Mouse (Mus musculus): ENCODE measurements around the gene Prap1. TPM values are rescaled to one million over a fixed set of nuclear protein-coding genes. Genes with fewer than 3 reads are reported as not detected.

Gene Prap1
- polyA plus RNA-seq (2012; ENCODE audit: insufficient read depth, insufficient read length, missing spikeins): not detected in 2 replicates

DNA sequence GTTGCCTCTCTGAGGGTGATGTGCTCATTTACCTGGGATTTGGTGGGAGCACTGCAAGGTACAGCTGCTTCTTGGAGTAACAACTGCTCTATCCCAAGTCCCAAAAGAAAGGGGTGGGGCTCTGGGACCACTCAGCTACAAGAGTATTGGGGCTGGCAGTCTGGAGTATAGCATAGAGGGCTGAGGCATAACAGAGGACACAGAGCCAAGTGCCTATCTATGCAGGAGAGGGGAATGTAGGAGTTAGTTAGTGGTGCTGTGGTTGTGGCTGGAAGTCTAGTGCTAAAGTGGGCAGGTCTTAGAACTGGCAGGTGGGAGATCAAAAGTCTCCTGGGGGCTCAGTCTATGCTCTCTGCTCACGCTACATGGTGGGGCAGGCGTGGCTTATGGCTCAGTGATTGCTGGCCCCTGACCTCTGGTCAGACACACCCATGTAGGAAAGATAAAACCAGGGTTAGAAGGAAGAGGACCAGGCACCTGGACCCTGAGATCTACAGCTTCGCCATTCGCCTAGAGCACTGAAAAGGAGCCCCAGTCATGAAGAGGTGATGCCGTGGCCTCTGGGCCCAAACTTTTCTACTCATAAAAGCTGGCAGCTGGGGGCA lies at the start of gene Prap1:
Gene Prap1, plus strand, starts transcription at position 472 of the 605 bp plus-strand sequence.
- Histone ChIP-seq H3K4me1 (ENCODE audit: control insufficient read depth, insufficient read depth, low read length) (peaks cover 6% of the 10 kb centered on the region), H3K4me3 (ENCODE audit: insufficient read depth, low read length) (no peak within 1 kb of the TSS), H3K27ac (ENCODE audit: insufficient read depth, low read depth, low read length) (no peak within 1 kb of the TSS)
- TF ChIP-seq CTCF (IDR thresholded peaks at IDR 0.05; ENCODE audit: low read depth, low read length) (no peak), POLR2A (IDR thresholded peaks at IDR 0.05; ENCODE audit: borderline replicate concordance, low read depth, low read length) (no peak)

- no peak overlapping the region for H3K27ac ChIP-seq (ENCODE audit: insufficient read depth, low read depth, low read length)
- no peak overlapping the region for H3K4me3 ChIP-seq (ENCODE audit: insufficient read depth, low read length)
- no peaks in the 10 kb centered on the region for H3K4me1 ChIP-seq (ENCODE audit: control insufficient read depth, insufficient read depth, low read length)
- TF ChIP-seq POLR2A (IDR thresholded peaks at IDR 0.05; ENCODE audit: borderline replicate concordance, low read depth, low read length) (no peak), CTCF (IDR thresholded peaks at IDR 0.05; ENCODE audit: low read depth, low read length) (no peak)
Measured at GRCm38 (mm10) chr7:140045546-140045945, 47.6 kb upstream of the Prap1 start.

DNA sequence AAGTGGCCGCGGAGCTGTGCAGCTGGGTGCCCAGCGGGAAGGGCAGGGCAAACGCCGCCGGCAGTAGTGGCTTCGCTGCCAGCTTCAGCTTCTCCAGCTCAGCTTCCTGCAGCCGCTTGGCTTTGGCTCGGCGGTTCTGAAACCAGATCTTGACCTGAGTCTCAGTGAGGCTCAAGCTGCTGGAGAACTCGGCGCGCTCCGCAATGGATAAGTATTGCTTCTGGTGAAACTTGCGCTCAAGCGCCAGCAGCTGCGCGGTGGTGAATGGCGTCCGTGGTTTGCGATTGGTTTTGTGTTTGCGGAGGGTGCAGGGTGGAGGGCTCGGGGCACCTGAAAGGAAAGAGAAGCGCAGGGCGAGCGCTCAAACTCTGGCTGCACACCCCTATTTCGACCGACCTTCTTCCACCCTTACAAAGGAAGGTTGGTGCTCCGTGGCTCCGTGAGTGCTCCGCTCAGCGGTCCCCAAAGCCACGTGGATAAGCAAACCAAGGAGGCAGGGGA lies 45.3 kb upstream of the Prap1 start:
- peaks cover 6% of the 10 kb centered on the region for H3K4me1 ChIP-seq (ENCODE audit: control insufficient read depth, insufficient read depth, low read length)
- TF ChIP-seq CTCF (IDR thresholded peaks at IDR 0.05; ENCODE audit: low read depth, low read length) (no peak), POLR2A (IDR thresholded peaks at IDR 0.05; ENCODE audit: borderline replicate concordance, low read depth, low read length) (no peak)
- H3K27ac ChIP-seq (ENCODE audit: insufficient read depth, low read depth, low read length): no peak overlapping the region
- H3K4me3 ChIP-seq (ENCODE audit: insufficient read depth, low read length): peak overlapping the region; percentile 57

DNA sequence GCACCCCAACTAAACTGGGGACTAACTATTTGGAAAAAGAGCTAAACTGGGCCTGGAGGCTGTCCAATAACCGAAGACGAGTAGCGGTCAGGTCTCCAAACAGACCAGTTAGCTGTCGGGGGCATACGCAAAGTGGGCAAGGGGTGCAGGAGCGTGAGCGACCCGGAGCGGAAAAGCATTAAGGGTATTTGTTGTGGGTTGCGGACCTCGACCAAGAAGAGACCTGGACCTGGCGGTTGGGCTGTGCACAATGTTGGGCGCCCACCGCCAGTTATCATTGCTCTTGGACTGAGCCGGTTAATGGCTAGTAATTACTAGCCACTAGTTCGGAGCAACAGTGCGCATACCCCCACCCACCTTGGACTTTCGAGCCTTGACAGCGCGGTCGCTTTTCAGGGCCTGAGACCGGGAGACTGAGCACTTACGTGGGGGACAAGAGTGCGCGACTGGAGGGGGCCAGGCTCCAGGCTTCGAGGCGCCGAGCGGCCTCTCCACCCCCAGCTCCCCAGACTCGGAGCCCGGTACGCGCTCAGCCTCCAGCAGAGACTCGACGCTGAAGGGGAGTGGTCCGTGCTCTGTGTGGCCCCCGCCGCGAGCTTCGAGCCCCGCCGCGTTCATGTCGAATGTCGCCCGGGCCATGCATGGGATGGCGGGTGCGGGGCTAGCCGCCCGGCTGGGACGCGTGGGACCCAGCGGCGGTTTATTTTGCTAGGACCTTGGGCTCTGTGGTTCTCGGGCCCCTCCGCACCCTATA lies 44.7 kb upstream of the Prap1 start, which contains the start of gene Msx3:
Gene Msx3, minus strand, starts transcription at position 729 of the 754 bp plus-strand sequence.
- peak within 1 kb of the TSS; percentile 66 for H3K4me3 ChIP-seq (ENCODE audit: insufficient read depth, low read length)
- no peak within 1 kb of the TSS for H3K27ac ChIP-seq (ENCODE audit: insufficient read depth, low read depth, low read length)
- TF ChIP-seq CTCF (IDR thresholded peaks at IDR 0.05; ENCODE audit: low read depth, low read length) (no peak), POLR2A (IDR thresholded peaks at IDR 0.05; ENCODE audit: borderline replicate concordance, low read depth, low read length) (no peak)
- peaks cover 6% of the 10 kb centered on the region for H3K4me1 ChIP-seq (ENCODE audit: control insufficient read depth, insufficient read depth, low read length)

DNA sequence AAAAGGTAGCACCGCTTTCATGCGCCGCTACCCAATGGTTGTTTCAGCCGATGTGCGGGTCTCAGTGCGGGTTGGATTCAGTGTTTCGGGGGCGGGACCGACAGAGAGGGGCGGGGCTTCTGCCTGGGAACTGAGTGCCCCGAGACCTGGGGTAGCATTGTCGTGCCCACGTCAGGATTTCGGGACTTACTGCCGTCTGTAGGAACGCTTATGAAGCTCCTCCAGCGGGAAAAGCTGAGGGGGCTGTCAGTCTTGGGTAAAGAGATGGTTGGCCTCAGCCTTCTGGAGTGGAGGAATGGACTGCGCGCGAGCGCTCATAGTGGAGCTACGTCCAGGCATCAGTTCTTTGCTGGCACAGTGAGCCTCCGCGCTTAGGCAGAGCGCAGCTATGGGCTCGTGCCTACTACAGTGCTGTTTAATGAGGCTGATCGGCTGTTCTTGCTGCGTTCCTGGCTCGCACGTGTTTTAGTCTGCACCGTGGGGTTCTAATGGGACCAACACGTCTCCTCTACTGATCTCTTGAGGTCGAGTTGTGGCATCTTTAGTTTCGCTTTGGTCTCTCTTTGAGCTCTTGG lies 44.0 kb upstream of the Prap1 start:
- peak overlapping the region; percentile 66 for H3K4me3 ChIP-seq (ENCODE audit: insufficient read depth, low read length)

GRCm38 (mm10) chr7:140054124-140054523 lies 39.1 kb upstream of the Prap1 start:
- peaks cover 11% of the 10 kb centered on the region for H3K4me1 ChIP-seq (ENCODE audit: control insufficient read depth, insufficient read depth, low read length)
- H3K27ac ChIP-seq (ENCODE audit: insufficient read depth, low read depth, low read length): no peak overlapping the region
- TF ChIP-seq CTCF (IDR thresholded peaks at IDR 0.05; ENCODE audit: low read depth, low read length) (no peak), POLR2A (IDR thresholded peaks at IDR 0.05; ENCODE audit: borderline replicate concordance, low read depth, low read length) (no peak)
- H3K4me3 ChIP-seq (ENCODE audit: insufficient read depth, low read length): no peak overlapping the region

More for the DNA sequence above, 44.0 kb upstream of the Prap1 start:
- no peak overlapping the region for H3K27ac ChIP-seq (ENCODE audit: insufficient read depth, low read depth, low read length)
- peaks cover 6% of the 10 kb centered on the region for H3K4me1 ChIP-seq (ENCODE audit: control insufficient read depth, insufficient read depth, low read length)
- TF ChIP-seq POLR2A (IDR thresholded peaks at IDR 0.05; ENCODE audit: borderline replicate concordance, low read depth, low read length) (no peak), CTCF (IDR thresholded peaks at IDR 0.05; ENCODE audit: low read depth, low read length) (no peak)

GRCm38 (mm10) chr7:140057413-140058407 lies 35.5 kb upstream of the Prap1 start:
- peak overlapping the region; percentile 47 for H3K4me3 ChIP-seq (ENCODE audit: insufficient read depth, low read length)
- no peak overlapping the region for H3K27ac ChIP-seq (ENCODE audit: insufficient read depth, low read depth, low read length)
- TF ChIP-seq CTCF (IDR thresholded peaks at IDR 0.05; ENCODE audit: low read depth, low read length): no peak
- TF ChIP-seq POLR2A (IDR thresholded peaks at IDR 0.05; ENCODE audit: borderline replicate concordance, low read depth, low read length): no peak
- peaks cover 14% of the 10 kb centered on the region for H3K4me1 ChIP-seq (ENCODE audit: control insufficient read depth, insufficient read depth, low read length)

DNA sequence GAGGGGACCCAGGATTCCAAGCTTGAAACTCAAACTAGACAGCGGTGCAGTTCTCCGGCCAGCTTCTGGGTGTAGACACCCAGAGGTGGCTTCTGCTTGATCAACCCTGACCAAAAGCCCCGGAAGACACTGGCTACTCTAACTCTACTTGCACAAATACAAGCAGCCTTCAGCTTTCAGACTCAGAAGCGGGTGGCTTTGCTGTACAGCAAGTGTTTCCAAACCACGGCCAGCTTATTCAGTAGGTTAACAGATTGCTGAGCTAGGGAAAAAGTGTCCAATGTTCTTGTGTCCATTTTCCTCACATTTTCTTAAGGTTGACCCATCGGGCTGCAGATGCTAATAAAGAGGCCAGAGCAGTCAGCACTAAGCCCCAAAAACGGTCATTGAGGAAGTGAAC lies 34.7 kb upstream of the Prap1 start:
- H3K27ac ChIP-seq (ENCODE audit: insufficient read depth, low read depth, low read length): no peak overlapping the region
- no peak for TF ChIP-seq POLR2A (IDR thresholded peaks at IDR 0.05; ENCODE audit: borderline replicate concordance, low read depth, low read length)
- H3K4me1 ChIP-seq (ENCODE audit: control insufficient read depth, insufficient read depth, low read length): peaks cover 14% of the 10 kb centered on the region
- peak overlapping the region; percentile 47 for H3K4me3 ChIP-seq (ENCODE audit: insufficient read depth, low read length)

DNA sequence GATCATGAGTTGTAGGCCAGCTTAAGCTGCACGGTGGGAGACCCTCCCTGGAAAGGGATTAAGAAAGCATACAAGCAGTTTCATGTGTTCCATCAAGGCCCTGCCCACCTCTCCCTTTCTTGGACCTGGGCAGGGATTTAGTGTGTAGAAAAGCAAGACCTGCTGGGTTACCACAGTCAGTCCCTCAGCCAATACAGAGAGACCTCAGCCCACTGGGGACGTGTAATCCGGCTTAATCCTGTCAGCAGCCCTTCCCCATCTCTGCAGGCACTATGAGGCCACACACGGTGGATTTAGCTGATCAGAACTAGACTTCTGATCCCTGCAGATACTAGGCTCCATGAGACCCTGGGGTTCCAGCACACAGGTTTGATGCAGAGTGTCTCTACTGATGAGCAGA lies 33.6 kb upstream of the Prap1 start:
- TF ChIP-seq POLR2A (IDR thresholded peaks at IDR 0.05; ENCODE audit: borderline replicate concordance, low read depth, low read length) (no peak), CTCF (IDR thresholded peaks at IDR 0.05; ENCODE audit: low read depth, low read length) (no peak)
- Histone ChIP-seq H3K4me3 (ENCODE audit: insufficient read depth, low read length) (no peak overlapping the region), H3K4me1 (ENCODE audit: control insufficient read depth, insufficient read depth, low read length) (peaks cover 14% of the 10 kb centered on the region), H3K27ac (ENCODE audit: insufficient read depth, low read depth, low read length) (no peak overlapping the region)

All from bone marrow macrophage, adult 2 months (primary cell).